Mouse (Mus musculus) neutrophil, adult 5-6 weeks (primary cell): ENCODE measurements around the gene Dsn1. TPM values are rescaled to one million over a fixed set of nuclear protein-coding genes. Genes with fewer than 3 reads are reported as not detected.

Source experiments
- ATAC-seq: fragments of 151-379, 151-347 bp; 2 replicates; pipeline ENCODE4 v1.8.0; 2017; ENCODE audit warnings: mild to moderate bottlenecking, moderate TSS enrichment; ENCODE audit not compliant: insufficient number of reproducible peaks, poor library complexity, low FRiP score, severe bottlenecking; ENCODE audit errors: extremely low read depth
- total RNA-seq: library from RNA; stranded (forward); fragments of 200-1000 nt; gene quantifications from 2 replicates; pipeline ENCODE4 v1.2.3, GENCODE M21; 2017

The Dsn1 gene
- 11.0 and 14.4 TPM in 2 replicates for total RNA-seq

GRCm38 (mm10) chr2:157006511-157007233, at the start of gene Dsn1:
Gene Dsn1, minus strand, starts transcription at chr2:157007154.
- peak; percentile 75 for ATAC-seq

GRCm38 (mm10) chr2:157055721-157056120, 48.8 kb upstream of the Dsn1 start:
- no peak for ATAC-seq

DNA sequence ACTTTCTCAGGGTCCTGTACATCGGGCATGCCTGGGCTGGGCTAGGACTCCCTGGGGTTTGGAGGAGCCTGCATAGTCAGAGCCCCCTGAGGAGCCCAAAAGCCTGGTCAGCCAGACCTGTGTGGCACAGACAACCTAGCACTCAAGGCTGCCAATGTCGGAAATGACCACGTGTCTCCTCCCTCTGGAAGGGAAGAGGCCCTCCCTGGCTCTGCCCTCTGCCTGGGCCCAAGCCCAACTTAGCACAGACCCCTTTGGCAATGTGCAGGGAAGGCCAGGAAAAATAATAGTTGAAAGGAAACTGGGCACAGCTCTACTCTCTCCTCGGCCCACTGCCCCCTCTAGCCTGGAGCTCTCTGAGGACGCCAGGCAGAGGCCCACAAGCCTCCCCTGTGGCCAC, 47.9 kb upstream of the Dsn1 start:
- ATAC-seq: no peak

DNA sequence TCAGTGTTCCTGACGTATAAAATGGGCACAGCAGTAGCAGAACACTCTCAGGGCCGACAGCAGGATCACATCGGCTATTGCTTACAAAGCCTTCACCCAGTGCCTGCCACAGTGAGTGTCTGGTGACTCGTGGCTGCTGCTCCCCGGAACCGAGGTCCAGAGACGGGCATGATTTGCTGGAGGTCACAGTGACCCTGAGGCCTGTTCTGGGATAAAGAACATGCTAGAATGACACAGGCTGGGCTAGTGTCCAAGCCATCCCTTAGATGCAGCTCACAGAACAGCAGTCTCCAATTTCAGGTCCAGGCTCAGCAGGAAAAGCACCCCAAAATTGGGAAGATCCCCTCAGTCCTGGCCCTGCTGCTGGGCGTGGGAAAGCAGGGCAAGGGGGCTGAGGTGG, 47.3 kb upstream of the Dsn1 start:
- ATAC-seq: no peak

GRCm38 (mm10) chr2:157053787-157054186, 46.8 kb upstream of the Dsn1 start:
- no peak for ATAC-seq

- ATAC-seq: no peak
These were observed 46.2 kb upstream of the Dsn1 start for GRCm38 (mm10) chr2:157053124-157053523.

DNA sequence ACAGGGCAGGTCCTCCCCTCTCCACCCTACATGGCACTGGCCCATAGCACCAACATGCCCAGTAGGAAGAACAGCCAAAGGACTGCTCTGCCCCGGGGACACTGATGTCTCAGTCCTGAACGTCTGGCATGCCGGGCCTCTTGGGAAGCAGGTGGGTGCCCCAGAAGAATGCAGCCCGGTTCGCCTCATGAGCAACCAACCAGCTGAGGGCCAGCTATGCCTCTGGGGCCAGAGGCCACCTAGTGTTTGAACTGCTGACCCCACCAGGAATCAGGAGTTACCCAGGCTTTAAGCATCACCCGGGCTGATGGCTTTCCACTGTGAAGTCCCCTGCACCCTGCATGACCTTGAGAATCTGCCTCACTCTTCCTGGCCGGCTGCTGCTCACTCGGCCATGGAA, 45.5 kb upstream of the Dsn1 start:
- ATAC-seq: no peak

DNA sequence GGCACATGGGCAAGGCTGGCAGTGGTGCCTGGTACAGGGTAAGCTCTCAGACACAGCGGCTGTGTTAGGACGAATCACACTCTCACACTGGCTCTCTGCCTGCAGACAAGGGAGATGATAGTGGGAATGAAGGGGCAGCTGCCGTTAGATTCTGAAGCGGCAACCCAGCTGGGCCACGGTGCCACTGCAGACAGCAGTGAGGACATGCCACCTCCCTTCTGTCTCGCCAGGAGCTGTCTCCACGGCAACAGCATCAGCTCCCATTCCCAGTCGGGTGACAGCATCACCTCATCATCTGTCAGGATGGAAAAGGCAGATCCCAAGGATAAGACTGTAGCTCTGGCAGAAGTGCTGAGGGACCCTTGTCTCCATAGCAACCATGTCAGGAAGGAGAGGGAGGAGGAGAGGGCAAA, 42.9 kb upstream of the Dsn1 start:
- no peak for ATAC-seq

- ATAC-seq: no peak
These were observed 41.6 kb upstream of the Dsn1 start for GRCm38 (mm10) chr2:157048395-157049181.

GRCm38 (mm10) chr2:157046956-157047355, 40.0 kb upstream of the Dsn1 start:
- no peak for ATAC-seq

DNA sequence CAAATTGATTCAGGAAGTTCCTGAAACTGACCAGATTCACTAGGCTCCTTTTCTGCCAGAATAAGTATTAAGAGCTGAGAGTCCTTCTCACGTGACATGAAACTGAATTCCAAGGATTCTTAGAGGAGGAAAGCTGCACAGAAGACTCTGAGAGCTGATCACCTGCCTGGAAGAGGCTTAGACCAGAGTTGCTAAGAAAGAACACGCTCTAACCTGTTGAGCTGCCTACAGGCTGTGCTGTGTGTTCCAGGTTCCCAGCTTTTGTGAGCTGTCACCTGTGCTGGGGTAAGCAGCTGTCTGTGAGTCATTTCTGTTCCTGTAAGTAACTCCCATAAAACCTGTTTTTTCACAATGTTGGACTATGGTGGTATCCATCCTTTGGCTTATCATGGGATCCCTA, 39.0 kb upstream of the Dsn1 start:
- ATAC-seq: no peak

DNA sequence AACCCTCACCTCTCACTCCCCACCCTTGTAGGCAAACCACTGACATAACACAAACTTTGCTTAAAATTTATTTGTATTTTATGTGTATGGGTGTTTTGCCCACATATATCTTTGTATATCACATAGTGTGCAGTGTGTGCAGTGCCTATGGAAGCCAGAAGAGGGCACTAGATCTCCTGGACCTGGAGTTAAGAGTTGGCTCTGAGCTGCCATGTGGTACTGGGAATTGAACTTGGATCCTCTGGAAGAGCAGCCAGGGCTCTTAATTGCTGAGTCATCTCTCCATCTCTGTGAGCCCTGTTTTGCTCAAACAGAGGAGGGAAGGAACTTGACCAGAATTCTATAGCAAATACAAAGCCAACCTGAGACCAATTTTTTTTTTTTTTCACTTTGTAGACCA, 37.0 kb upstream of the Dsn1 start:
- ATAC-seq: no peak

GRCm38 (mm10) chr2:157043556-157043955, 36.6 kb upstream of the Dsn1 start:
- no peak for ATAC-seq

DNA sequence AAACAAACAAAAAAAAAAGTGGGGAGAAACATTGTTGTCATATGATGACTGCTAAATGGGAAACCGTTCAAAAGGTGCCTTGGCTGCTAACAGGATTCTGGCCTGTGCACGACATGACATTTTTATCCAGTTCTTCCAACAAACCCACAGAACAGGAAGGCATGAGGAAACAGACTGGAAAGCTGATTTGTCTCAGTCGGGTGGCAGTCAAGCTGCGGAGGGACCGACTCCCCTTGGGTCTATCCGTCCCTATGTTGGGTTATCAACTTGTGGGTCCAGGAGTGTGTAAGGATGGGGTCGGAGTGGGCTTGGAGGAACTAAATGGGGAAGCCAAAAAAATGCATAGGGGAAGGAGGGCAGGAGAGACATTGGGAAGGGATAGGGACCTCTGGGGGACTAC, 34.5 kb upstream of the Dsn1 start:
- no peak for ATAC-seq

GRCm38 (mm10) chr2:157040649-157041046, 33.7 kb upstream of the Dsn1 start:
- ATAC-seq: no peak

DNA sequence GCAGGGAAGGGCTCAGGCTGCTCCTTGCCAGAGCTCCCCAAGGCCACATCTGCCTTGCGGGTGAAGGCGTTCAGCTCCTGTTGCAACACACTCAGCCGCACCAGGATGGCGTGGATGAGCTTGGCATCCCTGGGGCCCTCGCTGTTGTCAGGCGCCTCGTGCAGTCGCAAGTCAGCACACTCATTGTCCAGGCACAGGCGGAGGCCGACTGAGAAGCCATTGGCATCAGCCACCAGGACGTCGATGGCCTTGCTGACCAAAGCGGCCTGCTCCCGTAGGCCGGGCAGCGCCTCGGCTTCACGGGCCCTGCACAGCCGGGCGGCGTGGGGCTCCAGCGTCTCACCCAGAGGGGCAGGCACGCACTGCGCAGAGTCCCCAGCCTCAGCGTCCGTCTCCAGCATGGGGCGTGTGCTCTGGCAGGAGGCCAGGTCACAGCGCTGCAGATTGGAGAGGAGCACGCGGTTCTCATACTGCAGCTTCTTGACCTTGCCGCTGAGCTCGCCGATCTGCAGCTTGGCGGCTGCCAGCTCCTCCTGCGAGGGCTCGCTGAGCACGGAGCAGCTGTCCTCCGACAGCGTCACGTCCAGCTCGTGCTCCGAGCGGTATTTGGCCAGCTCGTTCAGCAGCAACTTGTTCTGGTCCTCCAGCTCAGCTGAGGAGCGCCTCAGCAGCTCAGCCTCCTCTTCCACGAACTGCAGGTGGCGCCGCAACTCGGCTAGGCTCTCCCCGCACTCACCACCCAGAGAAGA, 33.1 kb upstream of the Dsn1 start:
- ATAC-seq: no peak

- ATAC-seq: no peak
These were observed 30.3 kb upstream of the Dsn1 start for GRCm38 (mm10) chr2:157037303-157037702.

GRCm38 (mm10) chr2:157036400-157036799, 29.4 kb upstream of the Dsn1 start:
- ATAC-seq: no peak

- no peak for ATAC-seq
These were observed 28.4 kb upstream of the Dsn1 start for GRCm38 (mm10) chr2:157035371-157035770.

GRCm38 (mm10) chr2:157030804-157031203, 23.9 kb upstream of the Dsn1 start:
- peak; percentile 45; the same call in 1 of the 2 replicates for ATAC-seq
